Comparison of ENCODE assay signal across 8 mouse cellular contexts in genomic region chr11:97149026-97149425, GRCm38 (mm10). TPM values are rescaled to one million over a fixed set of nuclear protein-coding genes. Genes with fewer than 3 reads are reported as not detected.
DNase-seq lines count a peak whose midpoint lies in the region; ATAC-seq and TF ChIP-seq lines count a peak whose summit lies in the region.

No protein-coding gene starts in this region.

- no peaks in the 10 kb centered on the region for H3K36me3 ChIP-seq in liver, adult 2 months (ENCODE audit: control insufficient read depth, insufficient read depth, low read length)
- H3K36me3 ChIP-seq in forebrain, embryonic 12.5 days (replicated peaks): peaks cover 30% of the 10 kb centered on the region
- peaks cover 34% of the 10 kb centered on the region for H3K36me3 ChIP-seq in limb, embryonic 10.5 days
- peaks cover 43% of the 10 kb centered on the region for H3K36me3 ChIP-seq in neural tube, embryonic 13.5 days

- no peaks in the 10 kb centered on the region for H3K9me3 ChIP-seq in forebrain, embryonic 12.5 days
- no peaks in the 10 kb centered on the region for H3K9me3 ChIP-seq in limb, embryonic 10.5 days (replicated peaks)
- H3K9me3 ChIP-seq in neural tube, embryonic 13.5 days: no peaks in the 10 kb centered on the region

- H3K9ac ChIP-seq in liver, adult 2 months (ENCODE audit: low read depth, low read length): peak overlapping the region; percentile 56
- H3K9ac ChIP-seq in forebrain, embryonic 12.5 days: no peak overlapping the region; the same call in 1 of the 2 replicates
- H3K9ac ChIP-seq in neural tube, embryonic 13.5 days: peak overlapping the region; percentile 91

- ATAC-seq in forebrain, embryonic 12.5 days (ENCODE audit: low FRiP score): no peak
- ATAC-seq in neural tube, embryonic 13.5 days (ENCODE audit: low read depth): no peak
- ATAC-seq in monocyte, adult 5-6 weeks (replicated peaks; ENCODE audit: insufficient number of reproducible peaks, low FRiP score, low TSS enrichment, poor library complexity, severe bottlenecking): no peak

- H3K4me3 ChIP-seq in liver, adult 2 months (ENCODE audit: insufficient read depth, low read depth, low read length): peak overlapping the region; percentile 88
- H3K4me3 ChIP-seq in forebrain, embryonic 12.5 days (replicated peaks): 0 out of 2 replicates have a peak overlapping the region, but pooled peaks have one; percentile 80
- H3K4me3 ChIP-seq in limb, embryonic 10.5 days: peak overlapping the region; percentile 84
- H3K4me3 ChIP-seq in neural tube, embryonic 13.5 days: peak overlapping the region; percentile 75

- peak overlapping the region; percentile 89 for H3K4me2 ChIP-seq in forebrain, embryonic 12.5 days
- peak overlapping the region; percentile 85 for H3K4me2 ChIP-seq in neural tube, embryonic 13.5 days

- no peak for TF ChIP-seq POLR2A in liver, adult 2 months (IDR thresholded peaks at IDR 0.05; ENCODE audit: extremely low read depth, insufficient read depth, low read length)

- no peak for DNase-seq in liver, adult 2 months (ENCODE audit: extremely low read depth, low read depth, low spot score)
- DNase-seq in liver: no peak
- no peak for DNase-seq in limb, embryonic 10.5 days (ENCODE audit: low spot score)
- DNase-seq in c-Kit-positive CD71-positive TER-119-positive erythroid progenitor cells, embryonic 14.5 days (ENCODE audit: low spot score): no peak
- no peak for DNase-seq in cerebellum, postnatal 25 days

- peak overlapping the region; percentile 79 for H3K27ac ChIP-seq in liver, adult 2 months (replicated peaks; ENCODE audit: insufficient read depth, low read depth, low read length)
- H3K27ac ChIP-seq in forebrain, embryonic 12.5 days: peak overlapping the region; percentile 92; the same call in 1 of the 2 replicates
- peak overlapping the region; percentile 97 for H3K27ac ChIP-seq in limb, embryonic 10.5 days
- no peak overlapping the region for H3K27ac ChIP-seq in neural tube, embryonic 13.5 days (replicated peaks)

- WGBS in liver, adult 2 months: 54% methylated on average over 9 of the region's 9 CpGs
- WGBS in forebrain, embryonic 12.5 days: 21% methylated on average over 9 of the region's 9 CpGs
- WGBS in limb, embryonic 10.5 days: 14% methylated on average over 9 of the region's 9 CpGs
- WGBS in neural tube, embryonic 13.5 days: 34% methylated on average over 8 of the region's 9 CpGs

- H3K4me1 ChIP-seq in liver, adult 2 months (ENCODE audit: control insufficient read depth, insufficient read depth, low read length): peaks cover 2% of the 10 kb centered on the region; the same call in 1 of the 2 replicates
- peaks cover 41% of the 10 kb centered on the region for H3K4me1 ChIP-seq in forebrain, embryonic 12.5 days
- H3K4me1 ChIP-seq in limb, embryonic 10.5 days: peaks cover 88% of the 10 kb centered on the region
- peaks cover 38% of the 10 kb centered on the region for H3K4me1 ChIP-seq in neural tube, embryonic 13.5 days (replicated peaks)

- peaks cover 8% of the 10 kb centered on the region for H3K27me3 ChIP-seq in liver, adult 2 months (ENCODE audit: control insufficient read depth, insufficient read depth, low read length)
- H3K27me3 ChIP-seq in forebrain, embryonic 12.5 days: peaks cover 23% of the 10 kb centered on the region; the same call in 1 of the 2 replicates
- H3K27me3 ChIP-seq in limb, embryonic 10.5 days (ENCODE audit: low read depth, poor library complexity, severe bottlenecking): peaks cover 9% of the 10 kb centered on the region; the same call in 1 of the 2 replicates
- 0 out of 2 replicates have a peak, but pooled peaks cover 5% of the 10 kb centered on the region for H3K27me3 ChIP-seq in neural tube, embryonic 13.5 days

- TF ChIP-seq CTCF in liver, adult 2 months (IDR thresholded peaks at IDR 0.05; ENCODE audit: low read depth, low read length): no peak

- H3K79me2 ChIP-seq in liver, adult 2 months (ENCODE audit: control insufficient read depth, insufficient read depth, low read length): no peaks in the 10 kb centered on the region; the same call in 1 of the 2 replicates

RNA-seq across cellular contexts. Expression of gene Tbkbp1, which starts 2.3 kb away (rescaled TPM):
- total RNA-seq in liver, adult 2 months (2014; rRNA removed): 1.0 and 1.9 TPM in 2 replicates
- 6.1 and 6.4 TPM in 2 replicates for polyA plus RNA-seq in liver, adult 2 months (2012; rRNA removed)
- 5.7 and 6.5 TPM in 2 replicates for polyA plus RNA-seq in forebrain, embryonic 12.5 days (2016; fragmentation: Nextera tagmentation; extraction: Ambion mirVana)
- polyA plus RNA-seq in limb, embryonic 10.5 days (2016; fragmentation: Nextera tagmentation; extraction: Ambion mirVana): 6.1 and 7.8 TPM in 2 replicates
- polyA plus RNA-seq in neural tube, embryonic 13.5 days (2015; fragmentation: Nextera tagmentation; extraction: Ambion mirVana): 9.1 and 9.5 TPM in 2 replicates
- 23.2 to 34.3 TPM (median 24.7 TPM) in 3 replicates for total RNA-seq in monocyte, adult 5-6 weeks (2017)

RNA-seq across cellular contexts. Expression of gene Tbx21, which starts 33.9 kb away (rescaled TPM):
- total RNA-seq in liver, adult 2 months (2014; rRNA removed): 0.09 and 0.13 TPM in 2 replicates
- 0.22 and 0.38 TPM in 2 replicates for polyA plus RNA-seq in liver, adult 2 months (2012; rRNA removed)
- 0.19 and 0.33 TPM in 2 replicates for polyA plus RNA-seq in forebrain, embryonic 12.5 days (2016; fragmentation: Nextera tagmentation; extraction: Ambion mirVana)
- 0.05 and 0.08 TPM in 2 replicates for polyA plus RNA-seq in limb, embryonic 10.5 days (2016; fragmentation: Nextera tagmentation; extraction: Ambion mirVana)
- polyA plus RNA-seq in neural tube, embryonic 13.5 days (2015; fragmentation: Nextera tagmentation; extraction: Ambion mirVana): 0.07 and 0.15 TPM in 2 replicates
- 25.3 to 119 TPM (median 30.9 TPM) in 3 replicates for total RNA-seq in monocyte, adult 5-6 weeks (2017)

RNA-seq across cellular contexts. Expression of gene Kpnb1, which starts 38.7 kb away (rescaled TPM):
- total RNA-seq in liver, adult 2 months (2014; rRNA removed): 40.7 and 44.6 TPM in 2 replicates
- polyA plus RNA-seq in liver, adult 2 months (2012; rRNA removed): 14.9 and 16.2 TPM in 2 replicates
- polyA plus RNA-seq in forebrain, embryonic 12.5 days (2016; fragmentation: Nextera tagmentation; extraction: Ambion mirVana): 71.3 and 73.9 TPM in 2 replicates
- polyA plus RNA-seq in limb, embryonic 10.5 days (2016; fragmentation: Nextera tagmentation; extraction: Ambion mirVana): 82.8 and 88.9 TPM in 2 replicates
- polyA plus RNA-seq in neural tube, embryonic 13.5 days (2015; fragmentation: Nextera tagmentation; extraction: Ambion mirVana): 31.0 and 34.8 TPM in 2 replicates
- total RNA-seq in monocyte, adult 5-6 weeks (2017): 192 to 282 TPM (median 240 TPM) in 3 replicates
